Mouse (Mus musculus): Measurements from ENCODE around the gene Aldh1l2. TPM values are rescaled to one million over a fixed set of nuclear protein-coding genes. Genes with fewer than 3 reads are reported as not detected.

The Aldh1l2 gene
- polyA plus RNA-seq (2016; fragmentation: Nextera tagmentation; extraction: Ambion mirVana) = 12.8 TPM in 2 replicates

DNA sequence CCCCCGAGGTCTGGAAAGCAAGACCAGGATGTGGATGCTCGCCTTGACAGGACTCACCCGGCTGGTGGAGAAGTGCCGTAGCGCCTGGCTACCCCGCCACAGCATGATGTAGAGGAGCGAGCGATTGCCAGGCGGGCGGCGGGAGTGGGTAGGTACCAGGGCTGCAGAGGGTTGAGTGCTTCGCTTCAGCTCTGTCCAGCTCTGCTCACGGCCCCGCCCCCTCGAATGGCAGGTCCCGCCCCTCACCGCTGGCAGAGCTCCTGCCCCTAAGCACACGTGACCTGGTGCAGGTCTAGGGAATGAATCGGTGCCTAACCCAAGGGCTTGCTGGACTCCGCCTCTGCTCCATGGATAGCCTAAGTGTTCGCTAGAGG is at the start of gene Aldh1l2:
TSS of gene Aldh1l2 (minus strand) at position 231 of the 374 bp plus-strand sequence.
- Histone ChIP-seq H3K4me2 (replicated peaks) (peak within 1 kb of the TSS; percentile 92), H3K36me3 (no peaks in the 10 kb centered on the region), H3K27ac (peak within 1 kb of the TSS; percentile 65), H3K4me3 (peak within 1 kb of the TSS; percentile 56), H3K4me1 (peaks cover 9% of the 10 kb centered on the region; the same call in 1 of the 2 replicates), H3K9ac (peak within 1 kb of the TSS; percentile 82), H3K9me3 (no peaks in the 10 kb centered on the region), H3K27me3 (replicated peaks) (no peaks in the 10 kb centered on the region; the same call in 1 of the 2 replicates)
- WGBS = under 1% methylated on average over 21 of the region's 21 CpGs
- peak; percentile 98 for ATAC-seq (ENCODE audit: low FRiP score, low read depth)

GRCm38 (mm10) chr10:83565449-83566441 is 31.8 kb upstream of the Aldh1l2 start:
- Histone ChIP-seq H3K4me2 (replicated peaks) (no peak overlapping the region), H3K27ac (no peak overlapping the region), H3K4me1 (no peaks in the 10 kb centered on the region), H3K4me3 (no peak overlapping the region), H3K9me3 (no peaks in the 10 kb centered on the region), H3K27me3 (replicated peaks) (no peaks in the 10 kb centered on the region), H3K36me3 (peaks cover 84% of the 10 kb centered on the region), H3K9ac (no peak overlapping the region)
- WGBS = 94% methylated on average over 7 of the region's 7 CpGs
- ATAC-seq (ENCODE audit: low FRiP score, low read depth) = no peak

GRCm38 (mm10) chr10:83563005-83563404 is 29.1 kb upstream of the Aldh1l2 start:
- Histone ChIP-seq H3K4me2 (replicated peaks) (no peak overlapping the region), H3K4me3 (no peak overlapping the region), H3K9ac (no peak overlapping the region), H3K4me1 (no peaks in the 10 kb centered on the region), H3K27me3 (replicated peaks) (no peaks in the 10 kb centered on the region), H3K27ac (no peak overlapping the region), H3K36me3 (peaks cover 85% of the 10 kb centered on the region), H3K9me3 (no peaks in the 10 kb centered on the region)
- no peak for ATAC-seq (ENCODE audit: low FRiP score, low read depth)

GRCm38 (mm10) chr10:83545341-83545740 is 11.4 kb upstream of the Aldh1l2 start:
- H3K4me2 ChIP-seq (replicated peaks) = peak overlapping the region; percentile 63
- H3K27me3 ChIP-seq (replicated peaks) = no peaks in the 10 kb centered on the region
- H3K27ac ChIP-seq = no peak overlapping the region
- 79% methylated on average over 3 of the region's 3 CpGs for WGBS
- no peak overlapping the region for H3K4me3 ChIP-seq
- no peaks in the 10 kb centered on the region for H3K9me3 ChIP-seq
- peaks cover 11% of the 10 kb centered on the region for H3K4me1 ChIP-seq
- no peak for ATAC-seq (ENCODE audit: low FRiP score, low read depth)
- peaks cover 16% of the 10 kb centered on the region for H3K36me3 ChIP-seq
- H3K9ac ChIP-seq = no peak overlapping the region

DNA sequence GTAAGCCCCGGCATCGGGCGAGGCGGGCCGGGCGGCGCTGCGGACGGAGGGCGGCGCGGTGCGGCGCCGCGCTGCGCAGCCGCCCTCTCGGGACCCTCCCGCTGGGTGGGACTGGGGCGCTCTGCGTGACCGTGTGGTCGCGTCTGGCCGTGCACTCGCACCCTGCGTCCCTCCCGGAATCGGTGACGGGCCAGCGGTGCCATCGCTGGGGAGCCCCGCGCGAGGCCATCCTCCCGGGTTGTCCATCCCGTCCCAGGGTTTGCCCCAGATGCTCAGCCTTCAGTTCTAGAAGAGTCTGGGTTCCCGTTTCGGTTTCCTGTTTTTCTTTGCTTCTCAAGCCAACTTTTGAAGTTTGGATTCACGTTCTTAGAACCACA is 10.2 kb upstream of the Aldh1l2 start:
- no peaks in the 10 kb centered on the region for H3K27me3 ChIP-seq (replicated peaks)
- peak overlapping the region; percentile 90 for H3K9ac ChIP-seq
- peak overlapping the region; percentile 75 for H3K27ac ChIP-seq
- H3K4me3 ChIP-seq = peak overlapping the region; percentile 86
- no peaks in the 10 kb centered on the region for H3K9me3 ChIP-seq
- H3K4me2 ChIP-seq (replicated peaks) = peak overlapping the region; percentile 63
- WGBS = under 1% methylated on average over 34 of the region's 41 CpGs
- peak; percentile 92 for ATAC-seq (ENCODE audit: low FRiP score, low read depth)
- H3K4me1 ChIP-seq = peaks cover 11% of the 10 kb centered on the region
- peaks cover 9% of the 10 kb centered on the region for H3K36me3 ChIP-seq

GRCm38 (mm10) chr10:83543439-83544102 is 9.6 kb upstream of the Aldh1l2 start, which contains the start of gene Washc4:
Gene Washc4, plus strand, starts transcription at chr10:83543752.
- H3K9me3 ChIP-seq = no peaks in the 10 kb centered on the region
- ATAC-seq (ENCODE audit: low FRiP score, low read depth) = peak; percentile 99
- H3K27ac ChIP-seq = peak within 1 kb of the TSS; percentile 75
- H3K4me2 ChIP-seq (replicated peaks) = peak within 1 kb of the TSS; percentile 63
- H3K4me1 ChIP-seq = peaks cover 11% of the 10 kb centered on the region
- WGBS = 2% methylated on average over 49 of the region's 49 CpGs
- no peaks in the 10 kb centered on the region for H3K27me3 ChIP-seq (replicated peaks)
- peaks cover 9% of the 10 kb centered on the region for H3K36me3 ChIP-seq
- H3K9ac ChIP-seq = peak within 1 kb of the TSS; percentile 90
- peak within 1 kb of the TSS; percentile 86 for H3K4me3 ChIP-seq

DNA sequence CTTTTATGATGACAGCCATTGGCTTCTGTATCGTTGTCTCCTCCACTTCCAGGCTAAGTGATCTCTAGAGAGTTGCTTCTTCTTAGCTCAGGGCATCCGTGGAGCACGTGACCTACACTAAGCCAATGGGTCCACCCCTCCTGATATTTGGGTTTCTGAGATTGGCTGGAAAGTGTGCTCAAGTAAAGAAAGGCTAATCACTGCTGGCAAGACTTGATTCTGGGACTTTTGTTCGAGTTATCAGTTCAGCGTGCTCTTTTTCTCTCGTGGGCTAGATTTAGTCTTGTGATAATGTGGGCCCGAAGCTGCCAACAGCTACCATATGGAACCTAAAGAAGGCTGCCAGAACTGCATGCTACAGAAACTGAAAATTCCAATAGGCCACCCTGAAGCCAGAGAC is 8.3 kb upstream of the Aldh1l2 start:
- Histone ChIP-seq H3K4me1 (peaks cover 11% of the 10 kb centered on the region), H3K4me2 (replicated peaks) (no peak overlapping the region), H3K27me3 (replicated peaks) (no peaks in the 10 kb centered on the region), H3K4me3 (no peak overlapping the region), H3K27ac (no peak overlapping the region), H3K9me3 (no peaks in the 10 kb centered on the region), H3K9ac (no peak overlapping the region), H3K36me3 (no peaks in the 10 kb centered on the region)
- no peak for ATAC-seq (ENCODE audit: low FRiP score, low read depth)
- WGBS = 86% methylated on average over 7 of the region's 7 CpGs

DNA sequence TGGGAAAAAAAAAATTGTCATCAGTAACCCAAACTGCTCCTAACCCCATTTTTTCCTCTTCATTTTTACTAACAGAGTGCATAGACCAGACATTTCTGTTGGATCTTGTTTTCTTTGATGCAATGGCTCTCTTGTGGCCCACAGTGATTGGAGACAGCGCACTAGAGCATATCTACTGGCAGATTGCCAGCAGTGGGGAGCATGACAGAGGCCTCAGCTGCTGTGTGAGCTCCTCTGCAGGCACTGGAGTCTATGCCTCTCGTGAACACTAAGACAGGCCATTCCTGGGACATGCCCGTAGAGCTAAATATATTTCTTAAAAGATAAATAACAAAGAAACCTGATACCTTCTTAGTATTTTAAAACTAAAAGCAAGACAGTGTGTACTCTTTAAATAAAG is 6.2 kb upstream of the Aldh1l2 start:
- Histone ChIP-seq H3K4me1 (peaks cover 6% of the 10 kb centered on the region), H3K9ac (no peak overlapping the region), H3K36me3 (no peaks in the 10 kb centered on the region), H3K27ac (no peak overlapping the region), H3K4me2 (replicated peaks) (no peak overlapping the region), H3K9me3 (no peaks in the 10 kb centered on the region), H3K27me3 (replicated peaks) (no peaks in the 10 kb centered on the region), H3K4me3 (no peak overlapping the region)
- WGBS = 58% methylated on average over 3 of the region's 3 CpGs
- no peak for ATAC-seq (ENCODE audit: low FRiP score, low read depth)

- no peak for ATAC-seq (ENCODE audit: low FRiP score, low read depth)
- H3K9me3 ChIP-seq = no peaks in the 10 kb centered on the region
- H3K9ac ChIP-seq = no peak overlapping the region
- WGBS = 70% methylated on average over 6 of the region's 6 CpGs
- H3K4me3 ChIP-seq = no peak overlapping the region
- H3K27me3 ChIP-seq (replicated peaks) = no peaks in the 10 kb centered on the region; the same call in 1 of the 2 replicates
- H3K4me2 ChIP-seq (replicated peaks) = no peak overlapping the region
- no peak overlapping the region for H3K27ac ChIP-seq
- H3K4me1 ChIP-seq = 0 out of 2 replicates have a peak, but pooled peaks cover under 1% of the 10 kb centered on the region
- H3K36me3 ChIP-seq = no peaks in the 10 kb centered on the region
These were observed 5.5 kb upstream of the Aldh1l2 start for GRCm38 (mm10) chr10:83539311-83539980.

DNA sequence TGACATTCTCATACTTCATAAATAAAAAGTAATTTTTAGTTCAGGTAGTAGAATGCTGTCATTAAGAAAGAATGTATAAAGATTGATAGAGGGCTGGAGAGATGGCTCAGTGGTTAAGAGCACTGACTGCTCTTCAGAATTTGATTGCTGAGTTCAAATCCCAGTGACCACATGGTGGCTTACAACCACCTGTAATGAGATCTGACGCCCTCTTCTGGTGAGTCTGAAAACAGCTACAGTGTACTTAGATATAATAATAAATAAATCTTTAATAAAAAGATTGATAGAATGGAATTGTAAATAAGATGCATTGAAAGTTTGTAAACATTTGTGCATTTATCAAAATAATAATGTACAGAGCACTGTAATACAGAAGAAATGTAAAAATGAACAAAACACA is 2.5 kb upstream of the Aldh1l2 start:
- no peaks in the 10 kb centered on the region for H3K36me3 ChIP-seq
- peaks cover 9% of the 10 kb centered on the region; the same call in 1 of the 2 replicates for H3K4me1 ChIP-seq
- no peak overlapping the region for H3K4me2 ChIP-seq (replicated peaks)
- 8% methylated on average over 1 of the region's 1 CpGs for WGBS
- no peak overlapping the region for H3K27ac ChIP-seq
- no peak for ATAC-seq (ENCODE audit: low FRiP score, low read depth)
- no peaks in the 10 kb centered on the region; the same call in 1 of the 2 replicates for H3K27me3 ChIP-seq (replicated peaks)
- no peak overlapping the region for H3K9ac ChIP-seq
- no peaks in the 10 kb centered on the region for H3K9me3 ChIP-seq
- H3K4me3 ChIP-seq = no peak overlapping the region

DNA sequence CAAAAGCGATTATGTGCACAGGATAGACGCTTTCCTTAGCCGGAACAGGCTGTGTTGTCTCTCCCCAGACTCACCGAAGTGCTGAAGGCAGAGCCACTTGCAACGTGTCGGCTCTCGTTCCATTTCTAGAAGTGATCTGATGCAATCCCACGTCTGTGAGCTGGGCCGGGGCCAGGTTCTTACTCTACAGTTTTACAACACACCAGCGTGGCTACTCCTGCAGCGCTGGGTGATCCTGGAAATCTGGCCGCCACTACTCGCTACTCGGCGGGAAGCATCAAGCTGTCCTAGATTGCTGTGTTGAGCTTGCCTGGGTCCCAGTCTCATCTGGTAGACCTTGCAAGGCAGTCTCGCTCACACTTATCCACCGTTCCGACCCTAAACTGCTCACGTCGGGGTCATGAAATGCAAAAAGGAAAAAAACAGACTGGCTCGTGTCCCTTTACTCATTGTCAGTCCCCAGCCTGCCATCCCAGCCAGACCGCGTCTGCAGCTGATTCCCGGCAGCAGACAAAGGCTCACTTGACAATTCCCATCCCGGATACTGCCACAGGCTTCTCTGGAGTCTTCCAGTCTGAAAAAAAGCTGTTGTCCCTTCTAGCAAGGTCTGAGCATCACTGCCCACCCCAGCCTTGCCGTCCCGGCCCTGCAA is 556 bp downstream of the Aldh1l2 start:
- peaks cover 9% of the 10 kb centered on the region; the same call in 1 of the 2 replicates for H3K4me1 ChIP-seq
- peak overlapping the region; percentile 56 for H3K4me3 ChIP-seq
- no peaks in the 10 kb centered on the region for H3K36me3 ChIP-seq
- WGBS = 4% methylated on average over 27 of the region's 27 CpGs
- peak overlapping the region; percentile 65 for H3K27ac ChIP-seq
- peak overlapping the region; percentile 82 for H3K9ac ChIP-seq
- peak overlapping the region; percentile 92 for H3K4me2 ChIP-seq (replicated peaks)
- no peaks in the 10 kb centered on the region for H3K9me3 ChIP-seq
- ATAC-seq (ENCODE audit: low FRiP score, low read depth) = peak; percentile 76
- no peaks in the 10 kb centered on the region; the same call in 1 of the 2 replicates for H3K27me3 ChIP-seq (replicated peaks)
